Mouse (Mus musculus): Measurements from ENCODE around the gene Ptpra. TPM values are rescaled to one million over a fixed set of nuclear protein-coding genes. Genes with fewer than 3 reads are reported as not detected.
A peak's percentile ranks its signal among the peaks of the same experiment; 100 is the strongest.

Ptpra gene
- 109 and 113 TPM in 2 replicates for polyA plus RNA-seq (2012; rRNA removed)

- Histone ChIP-seq H3K36me3 (ENCODE audit: control insufficient read depth, insufficient read depth, low read length) (no peaks in the 10 kb centered on the region), H3K27ac (ENCODE audit: control insufficient read depth, insufficient read depth, low read length) (no peak within 1 kb of the TSS), H3K27me3 (ENCODE audit: control insufficient read depth, insufficient read depth, low read length) (no peaks in the 10 kb centered on the region; the same call in 1 of the 2 replicates), H3K4me3 (ENCODE audit: control insufficient read depth, insufficient read depth, low read length) (peak within 1 kb of the TSS; percentile 93), H3K4me1 (replicated peaks; ENCODE audit: control insufficient read depth, insufficient read depth, low read length) (peaks cover 15% of the 10 kb centered on the region)
- WGBS = under 1% methylated on average over 50 of the region's 50 CpGs
- DNase-seq = peak; percentile 93
- TF ChIP-seq POLR2A (IDR thresholded peaks at IDR 0.05; ENCODE audit: control insufficient read depth, extremely low read depth, insufficient read depth, low read length, poor library complexity) = peak; percentile 75; the same call in 1 of the 2 replicates
- no peak for TF ChIP-seq CTCF (IDR thresholded peaks at IDR 0.05; ENCODE audit: borderline replicate concordance, control insufficient read depth, extremely low read depth, insufficient read depth, low read length, poor library complexity)
These were observed at the start of gene Ptpra for GRCm38 (mm10) chr2:130449794-130450433. Gene Ptpra, plus strand, starts transcription at chr2:130450278.

- WGBS = 95% methylated on average over 4 of the region's 4 CpGs
- Histone ChIP-seq H3K4me3 (ENCODE audit: control insufficient read depth, insufficient read depth, low read length) (no peak overlapping the region), H3K4me1 (replicated peaks; ENCODE audit: control insufficient read depth, insufficient read depth, low read length) (peaks cover 16% of the 10 kb centered on the region), H3K27ac (ENCODE audit: control insufficient read depth, insufficient read depth, low read length) (no peak overlapping the region), H3K27me3 (ENCODE audit: control insufficient read depth, insufficient read depth, low read length) (no peaks in the 10 kb centered on the region; the same call in 1 of the 2 replicates), H3K36me3 (ENCODE audit: control insufficient read depth, insufficient read depth, low read length) (no peaks in the 10 kb centered on the region)
- TF ChIP-seq POLR2A (IDR thresholded peaks at IDR 0.05; ENCODE audit: control insufficient read depth, extremely low read depth, insufficient read depth, low read length, poor library complexity) = no peak
- TF ChIP-seq CTCF (IDR thresholded peaks at IDR 0.05; ENCODE audit: borderline replicate concordance, control insufficient read depth, extremely low read depth, insufficient read depth, low read length, poor library complexity) = no peak
- no peak for DNase-seq
These were observed 48.2 kb upstream of the Ptpra start for GRCm38 (mm10) chr2:130401891-130402290.

GRCm38 (mm10) chr2:130404939-130405338, 45.1 kb upstream of the Ptpra start, which contains the start of the genes Gm28372 and 1700020A23Rik:
Gene Gm28372, plus strand, starts transcription at chr2:130405239.
Gene 1700020A23Rik, plus strand, starts transcription at chr2:130405259.
- TF ChIP-seq POLR2A (IDR thresholded peaks at IDR 0.05; ENCODE audit: control insufficient read depth, extremely low read depth, insufficient read depth, low read length, poor library complexity) (no peak), CTCF (IDR thresholded peaks at IDR 0.05; ENCODE audit: borderline replicate concordance, control insufficient read depth, extremely low read depth, insufficient read depth, low read length, poor library complexity) (no peak)
- no peak within 1 kb of the TSS for H3K27ac ChIP-seq (ENCODE audit: control insufficient read depth, insufficient read depth, low read length)

GRCm38 (mm10) chr2:130406178-130406577, 43.9 kb upstream of the Ptpra start, which contains the start of gene Tmem239:
Gene Tmem239, plus strand, starts transcription at chr2:130406478.
- Histone ChIP-seq H3K4me1 (replicated peaks; ENCODE audit: control insufficient read depth, insufficient read depth, low read length) (no peaks in the 10 kb centered on the region), H3K4me3 (ENCODE audit: control insufficient read depth, insufficient read depth, low read length) (no peak within 1 kb of the TSS), H3K36me3 (ENCODE audit: control insufficient read depth, insufficient read depth, low read length) (no peaks in the 10 kb centered on the region), H3K27ac (ENCODE audit: control insufficient read depth, insufficient read depth, low read length) (no peak within 1 kb of the TSS), H3K27me3 (ENCODE audit: control insufficient read depth, insufficient read depth, low read length) (no peaks in the 10 kb centered on the region; the same call in 1 of the 2 replicates)
- WGBS = 96% methylated on average over 2 of the region's 2 CpGs
- no peak for DNase-seq
- TF ChIP-seq POLR2A (IDR thresholded peaks at IDR 0.05; ENCODE audit: control insufficient read depth, extremely low read depth, insufficient read depth, low read length, poor library complexity) (no peak), CTCF (IDR thresholded peaks at IDR 0.05; ENCODE audit: borderline replicate concordance, control insufficient read depth, extremely low read depth, insufficient read depth, low read length, poor library complexity) (no peak)

More at GRCm38 (mm10) chr2:130404939-130405338, 45.1 kb upstream of the Ptpra start, which contains the start of the genes Gm28372 and 1700020A23Rik:
- H3K27me3 ChIP-seq (ENCODE audit: control insufficient read depth, insufficient read depth, low read length) = no peaks in the 10 kb centered on the region; the same call in 1 of the 2 replicates
- H3K36me3 ChIP-seq (ENCODE audit: control insufficient read depth, insufficient read depth, low read length) = no peaks in the 10 kb centered on the region
- no peak for DNase-seq
- H3K4me1 ChIP-seq (replicated peaks; ENCODE audit: control insufficient read depth, insufficient read depth, low read length) = 0 out of 2 replicates have a peak, but pooled peaks cover 2% of the 10 kb centered on the region
- WGBS = 90% methylated on average over 1 of the region's 1 CpGs
- H3K4me3 ChIP-seq (ENCODE audit: control insufficient read depth, insufficient read depth, low read length) = no peak within 1 kb of the TSS

- TF ChIP-seq POLR2A (IDR thresholded peaks at IDR 0.05; ENCODE audit: control insufficient read depth, extremely low read depth, insufficient read depth, low read length, poor library complexity) (no peak), CTCF (IDR thresholded peaks at IDR 0.05; ENCODE audit: borderline replicate concordance, control insufficient read depth, extremely low read depth, insufficient read depth, low read length, poor library complexity) (no peak)
- WGBS = 77% methylated on average over 6 of the region's 6 CpGs
- no peaks in the 10 kb centered on the region; the same call in 1 of the 2 replicates for H3K27me3 ChIP-seq (ENCODE audit: control insufficient read depth, insufficient read depth, low read length)
- no peaks in the 10 kb centered on the region for H3K36me3 ChIP-seq (ENCODE audit: control insufficient read depth, insufficient read depth, low read length)
- DNase-seq = no peak
- H3K27ac ChIP-seq (ENCODE audit: control insufficient read depth, insufficient read depth, low read length) = no peak overlapping the region
- H3K4me3 ChIP-seq (ENCODE audit: control insufficient read depth, insufficient read depth, low read length) = no peak overlapping the region
- no peaks in the 10 kb centered on the region for H3K4me1 ChIP-seq (replicated peaks; ENCODE audit: control insufficient read depth, insufficient read depth, low read length)
These were observed 41.9 kb upstream of the Ptpra start for GRCm38 (mm10) chr2:130408194-130408593.

- Histone ChIP-seq H3K4me3 (ENCODE audit: control insufficient read depth, insufficient read depth, low read length) (no peak overlapping the region), H3K27ac (ENCODE audit: control insufficient read depth, insufficient read depth, low read length) (no peak overlapping the region), H3K4me1 (replicated peaks; ENCODE audit: control insufficient read depth, insufficient read depth, low read length) (no peaks in the 10 kb centered on the region), H3K27me3 (ENCODE audit: control insufficient read depth, insufficient read depth, low read length) (no peaks in the 10 kb centered on the region), H3K36me3 (ENCODE audit: control insufficient read depth, insufficient read depth, low read length) (no peaks in the 10 kb centered on the region)
- 32% methylated on average over 16 of the region's 16 CpGs for WGBS
- peak; percentile 96 for TF ChIP-seq CTCF (IDR thresholded peaks at IDR 0.05; ENCODE audit: borderline replicate concordance, control insufficient read depth, extremely low read depth, insufficient read depth, low read length, poor library complexity)
- no peak for TF ChIP-seq POLR2A (IDR thresholded peaks at IDR 0.05; ENCODE audit: control insufficient read depth, extremely low read depth, insufficient read depth, low read length, poor library complexity)
- DNase-seq = peak; percentile 73
These were observed 38.3 kb upstream of the Ptpra start for GRCm38 (mm10) chr2:130411558-130412495.

All from thymus, adult 2 months (tissue).